In the genomic region with DNA sequence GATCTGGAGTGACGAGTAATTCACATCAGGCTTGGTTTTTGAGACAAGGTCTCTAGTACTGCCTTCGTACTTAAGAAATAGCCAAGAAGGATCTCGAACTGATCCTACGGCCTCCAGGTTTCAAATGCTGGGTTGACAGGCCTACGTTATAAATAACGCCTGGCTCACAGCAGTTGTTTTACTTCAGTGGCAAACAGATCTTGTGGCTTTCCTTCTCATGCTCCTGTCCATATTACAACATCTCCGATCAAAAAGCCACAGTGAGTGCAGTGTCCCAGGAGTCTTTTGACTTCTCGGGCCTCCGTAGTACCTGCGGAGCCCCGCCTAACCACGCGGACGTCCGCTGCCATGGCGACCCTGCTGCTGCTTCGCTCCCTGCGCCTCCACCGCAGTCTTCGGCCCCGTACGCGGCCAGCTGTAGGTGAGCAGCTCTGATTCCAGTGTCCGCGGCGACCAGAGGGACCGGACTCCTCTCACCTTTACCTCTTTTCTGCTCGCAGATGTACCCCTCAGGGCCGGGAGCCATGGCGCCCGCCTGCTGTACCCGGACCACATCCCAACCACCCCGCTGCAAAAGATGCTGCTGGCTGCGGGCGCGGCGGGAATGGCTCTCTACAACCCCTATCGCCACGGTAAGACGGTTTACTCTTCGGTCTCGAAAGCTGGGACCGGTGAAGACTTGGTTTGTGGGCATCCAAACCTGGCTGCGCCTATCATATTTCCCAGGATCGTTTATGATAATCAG, we compare ENCODE assay signal across 8 mouse cellular contexts. TPM values are rescaled to one million over a fixed set of nuclear protein-coding genes. Genes with fewer than 3 reads are reported as not detected.
A peak's percentile ranks its signal among the peaks of the same experiment; 100 is the strongest.
DNase-seq lines count a peak whose midpoint lies in the region; ATAC-seq lines count a peak whose summit lies in the region.

A gene (minus strand): TSS at position 566 of the 745 bp plus-strand sequence.

- no peaks in the 10 kb centered on the region for H3K9me3 ChIP-seq in hindbrain, embryonic 12.5 days (replicated peaks)

- peak within 1 kb of the TSS; percentile 71 for H3K27ac ChIP-seq in hindbrain, embryonic 12.5 days

- peaks cover 50% of the 10 kb centered on the region for H3K36me3 ChIP-seq in hindbrain, embryonic 12.5 days

- H3K4me2 ChIP-seq in hindbrain, embryonic 12.5 days (replicated peaks) = peak within 1 kb of the TSS; percentile 67

- peaks cover 18% of the 10 kb centered on the region for H3K4me1 ChIP-seq in hindbrain, embryonic 12.5 days

- peak within 1 kb of the TSS; percentile 84 for H3K9ac ChIP-seq in hindbrain, embryonic 12.5 days

- WGBS in hindbrain, embryonic 12.5 days = 1% methylated on average over 45 of the region's 45 CpGs

- ATAC-seq in hindbrain, embryonic 12.5 days (ENCODE audit: low FRiP score) = peak; percentile 84

- H3K4me3 ChIP-seq in hindbrain, embryonic 12.5 days = peak within 1 kb of the TSS; percentile 81

- H3K27me3 ChIP-seq in hindbrain, embryonic 12.5 days = no peaks in the 10 kb centered on the region

- peak; percentile 91 for DNase-seq in R1 (ENCODE audit: low read depth, low spot score)
- DNase-seq in cerebellum, postnatal 14 days = peak; percentile 83 to 87
- DNase-seq in frontal cortex, postnatal 14 days (ENCODE audit: low spot score in 2 of 2) = peak; percentile 74 to 75
- DNase-seq in layer of hippocampus, postnatal 25 days (ENCODE audit: extremely low spot score in 1 of 2, low spot score in 1 of 2) = peak; percentile 57 to 73
- peak; percentile 82 for DNase-seq in lung, postnatal 14 days
- peak; percentile 61 for DNase-seq in retina, adult 2 months (ENCODE audit: low read depth, low spot score)
- DNase-seq in thymus, postnatal 25 days = peak; percentile 86

RNA-seq across cellular contexts. Expression of the gene that starts here (rescaled TPM):
- polyA plus RNA-seq in hindbrain, embryonic 12.5 days (2016; fragmentation: Nextera tagmentation; extraction: Ambion mirVana) = 43.1 and 43.3 TPM in 2 replicates
- total RNA-seq in layer of hippocampus, postnatal 25 days (2021) = 10 to 100 TPM; 46.3 to 46.8 TPM

Comparison
In these comparisons a context has a peak if more than half of its experiments do, and no peak if none do; other contexts are left out.
1. Peak in every context shown above with its lines: DNase-seq, ATAC-seq, H3K4me3 ChIP-seq and H3K27ac ChIP-seq.